Mouse (Mus musculus) lung, adult 18-20 months (tissue): Measurements from ENCODE around the gene Olfr1509.
"Not testable (repeated sequence)": the region's sequence is repeated elsewhere in the genome, so short reads cannot be mapped to it uniquely, and the experiment has no call there.

ENCODE experiments used
- DNase-seq, 2 experiments: peaks; one replicate each; pipeline ENCODE4 v3.0.0; 2022; ENCODE audit warnings: mixed read lengths in 2 of 2

Olfr1509 gene

DNA sequence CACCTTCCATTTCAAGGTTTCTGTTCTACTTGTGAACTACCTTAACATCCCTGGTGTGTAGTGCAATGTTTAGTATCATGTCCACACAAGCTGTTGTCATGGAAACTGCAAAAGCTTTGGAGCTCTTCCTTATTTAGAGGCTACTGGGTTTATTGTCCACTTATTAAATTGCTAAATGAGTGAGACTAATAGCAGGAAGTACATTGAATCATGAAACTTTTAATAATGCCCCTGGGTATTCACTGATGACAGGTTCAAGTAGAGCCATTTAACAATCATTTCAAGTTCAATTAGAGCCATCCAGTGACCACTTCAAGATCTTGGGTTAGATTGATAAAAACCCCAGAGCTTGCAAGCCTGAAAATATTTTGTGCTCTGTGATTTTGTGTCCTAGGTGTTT, at the start of gene Olfr1509:
Gene Olfr1509, plus strand, starts transcription at position 301 of the 400 bp plus-strand sequence.
- no peak for DNase-seq

DNA sequence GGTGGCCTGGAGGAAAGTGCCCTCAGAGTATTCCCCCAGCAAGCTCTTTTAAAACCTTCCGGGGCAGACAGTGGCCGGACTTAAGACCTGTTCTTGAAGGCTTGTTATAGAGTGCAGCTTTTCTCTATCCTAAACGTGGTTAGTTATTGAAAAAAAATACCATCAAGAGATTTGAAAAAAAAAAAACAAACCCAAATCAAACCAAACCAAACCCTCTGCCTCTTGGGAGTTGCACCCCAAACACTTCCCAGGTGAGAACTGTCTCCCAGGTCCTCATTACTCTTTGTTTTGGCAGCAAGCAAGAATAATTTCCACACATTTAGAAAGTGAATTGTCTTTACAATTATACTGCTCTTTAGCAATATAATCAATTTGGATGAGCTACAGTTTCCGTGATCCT, 45.5 kb upstream of the Olfr1509 start, which contains the start of gene Olfr1511:
Gene Olfr1511, minus strand, starts transcription at position 101 of the 400 bp plus-strand sequence.
- no peak for DNase-seq

GRCm38 (mm10) chr14:52410142-52410919, 32.5 kb upstream of the Olfr1509 start:
- not testable (repeated sequence) for DNase-seq

GRCm38 (mm10) chr14:52414273-52414672, 28.5 kb upstream of the Olfr1509 start, which contains the start of gene Olfr1510:
TSS of gene Olfr1510 (minus strand) at chr14:52414373.
- no peak for DNase-seq

DNA sequence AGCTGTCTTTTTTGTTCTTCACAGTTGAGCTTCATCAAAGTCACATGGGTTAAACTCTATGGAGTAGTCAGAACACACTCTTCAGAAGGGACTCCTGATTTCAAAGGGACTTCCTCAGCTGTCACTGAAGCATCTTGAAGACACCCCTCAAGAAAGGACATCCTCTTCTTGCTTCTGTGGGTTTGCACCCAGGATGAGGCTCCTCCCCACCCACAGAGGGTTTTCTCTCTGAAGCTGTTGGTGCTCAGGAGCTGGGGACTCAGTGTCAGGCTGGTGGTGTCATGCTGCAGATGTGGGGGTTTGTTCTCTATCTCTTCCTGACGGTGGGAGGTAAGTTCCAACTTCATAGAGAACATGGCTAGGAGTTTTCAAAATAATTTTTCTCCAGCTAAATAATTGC, 15.1 kb upstream of the Olfr1509 start:
- no peak for DNase-seq

DNA sequence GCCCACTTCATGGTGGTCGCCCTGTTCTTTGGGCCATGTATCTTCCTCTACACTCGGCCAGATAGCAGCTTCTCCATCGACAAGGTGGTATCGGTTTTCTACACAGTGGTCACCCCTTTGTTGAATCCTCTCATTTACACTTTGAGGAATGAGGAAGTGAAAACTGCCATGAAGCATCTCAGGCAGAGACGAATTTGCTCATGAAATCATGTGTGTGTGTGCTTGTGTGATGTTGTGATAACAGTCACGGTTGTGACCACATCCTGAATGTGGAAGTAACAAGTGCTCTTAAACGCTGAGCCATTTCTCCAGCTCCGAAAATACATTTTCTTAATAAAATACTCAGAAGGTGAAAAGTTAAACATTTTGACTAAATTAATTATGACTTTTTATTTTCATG, 8.3 kb downstream of the Olfr1509 start:
- no peak for DNase-seq

DNA sequence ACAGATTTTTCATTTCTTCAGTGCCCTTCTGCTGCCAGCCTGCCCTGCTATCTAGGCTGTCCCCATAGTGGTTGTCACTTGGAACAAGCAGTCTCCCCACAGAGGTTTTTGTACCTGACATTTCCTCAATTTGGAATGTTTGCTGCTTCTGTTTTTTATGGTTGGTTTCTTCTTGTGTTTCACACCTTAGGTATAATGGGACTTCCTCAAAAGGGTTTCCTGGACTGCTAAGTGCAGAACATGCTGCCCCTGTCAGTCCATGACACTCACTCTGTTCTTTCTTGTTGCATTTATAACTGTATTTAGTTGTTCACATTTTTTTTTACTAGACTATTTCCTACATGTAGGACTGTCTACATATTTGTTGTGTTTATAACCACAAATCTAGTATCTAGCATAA, 19.1 kb downstream of the Olfr1509 start:
- DNase-seq: no peak

DNA sequence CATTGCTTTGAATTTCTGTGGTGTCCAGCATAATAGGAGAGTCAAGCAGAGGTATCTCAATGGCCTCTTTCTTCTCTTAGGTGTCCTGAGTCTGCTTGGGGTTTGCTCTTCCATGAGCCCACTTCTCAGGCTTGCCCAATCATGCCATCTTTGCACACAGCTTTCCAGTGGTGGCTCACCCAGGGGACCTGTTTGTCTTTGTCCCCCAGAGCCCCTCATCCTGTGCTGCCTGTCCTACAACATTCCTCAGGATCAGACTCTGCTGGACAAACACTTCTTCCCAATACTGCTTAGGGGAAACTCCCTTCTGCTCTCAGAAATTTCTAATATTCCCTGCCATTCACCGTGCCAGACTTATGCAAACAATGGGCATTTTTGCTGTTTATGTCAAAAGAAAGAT, 22.9 kb downstream of the Olfr1509 start:
- DNase-seq: no peak

DNA sequence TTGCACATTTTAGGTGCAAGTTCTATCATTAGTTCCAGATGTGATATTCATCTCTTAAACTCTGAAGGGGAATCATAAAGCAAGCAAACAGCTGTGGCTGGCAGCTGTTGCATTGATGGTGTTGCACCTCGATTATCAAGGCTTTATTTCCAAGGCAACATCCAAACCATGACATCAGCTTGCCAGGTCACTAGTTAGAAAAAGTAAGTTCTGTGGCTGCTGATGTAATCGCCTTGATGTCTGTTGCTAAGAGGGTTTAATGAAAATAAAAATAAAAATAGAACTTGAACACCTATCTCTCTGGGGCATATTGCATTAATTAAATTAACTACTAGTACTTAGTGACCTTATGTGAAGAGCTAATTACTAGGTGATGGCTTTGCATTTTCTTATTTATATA, 24.6 kb downstream of the Olfr1509 start, which contains the start of gene Olfr1508:
Gene Olfr1508, minus strand, starts transcription at position 101 of the 400 bp plus-strand sequence.
- no peak for DNase-seq

- DNase-seq: no peak
These were observed 52.7 kb downstream of the Olfr1509 start, which contains the start of gene Olfr1507 for GRCm38 (mm10) chr14:52495516-52495915. TSS of gene Olfr1507 (minus strand) at chr14:52495749.
